Mouse (Mus musculus): ENCODE data around the gene Myt1.
A peak's percentile ranks its signal among the peaks of the same experiment; 100 is the strongest.

Myt1 gene

DNA sequence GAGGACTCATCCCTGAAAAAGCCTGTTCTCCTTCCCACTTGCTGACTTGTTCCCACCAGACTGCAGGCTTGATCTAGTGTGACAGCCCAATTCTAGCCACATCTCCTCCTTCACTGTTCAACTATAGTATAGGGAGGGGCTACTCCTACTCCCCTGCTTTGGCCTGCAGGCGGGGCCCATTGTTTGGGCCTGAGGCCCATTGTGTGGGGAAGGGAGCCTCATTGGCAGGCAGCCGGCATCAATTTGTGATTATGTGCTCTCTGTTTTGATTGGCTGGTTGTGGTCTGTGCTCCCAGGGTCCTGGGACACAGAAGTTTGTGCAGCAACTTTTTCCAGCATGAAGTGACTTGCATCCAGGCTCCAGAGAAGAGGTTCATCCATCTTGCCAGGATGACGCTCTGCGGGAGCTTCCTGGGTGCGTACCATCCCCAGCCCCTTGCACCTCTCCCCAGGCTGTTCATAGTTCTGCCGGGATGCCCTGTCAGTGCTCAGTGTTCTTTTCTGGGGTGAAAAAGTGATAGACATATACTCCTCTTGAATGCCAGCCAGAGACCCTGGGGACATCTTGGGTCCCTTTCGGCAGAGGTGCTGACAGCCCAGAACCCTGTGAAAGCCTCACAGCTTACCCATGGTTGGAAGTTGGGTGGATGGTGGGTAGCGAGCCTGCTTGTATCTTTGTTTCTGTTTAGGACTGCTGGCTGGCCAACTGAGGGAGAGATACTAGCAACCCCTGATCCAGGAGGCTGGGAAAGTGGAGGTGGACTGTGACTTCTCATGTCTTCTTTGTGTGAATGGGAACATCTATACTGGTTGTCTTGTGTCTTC, at the start of gene Myt1:
Gene Myt1 (plus strand): TSS at position 327 of the 825 bp plus-strand sequence.
- DNase-seq, result no peak

DNA sequence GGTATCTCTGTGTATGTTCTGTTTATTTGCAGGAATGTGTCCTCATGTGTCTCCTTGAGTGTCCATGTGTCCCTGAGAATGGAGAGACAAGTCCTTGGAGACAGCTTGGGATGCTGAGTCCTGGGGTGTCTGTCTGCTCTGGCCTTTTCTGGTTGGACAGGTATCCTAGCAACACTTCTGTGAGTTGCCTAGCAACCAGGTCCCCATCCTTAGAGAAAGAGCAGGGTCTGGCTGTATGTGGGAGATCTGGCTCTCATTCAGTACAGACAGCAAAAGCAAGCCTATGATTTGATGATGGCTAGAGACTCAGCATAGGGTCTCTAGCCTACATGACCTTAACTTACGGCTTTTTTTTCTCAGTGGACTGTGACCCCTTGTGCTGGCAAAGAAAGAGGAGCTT, 49.4 kb upstream of the Myt1 start:
- DNase-seq, result no peak

DNA sequence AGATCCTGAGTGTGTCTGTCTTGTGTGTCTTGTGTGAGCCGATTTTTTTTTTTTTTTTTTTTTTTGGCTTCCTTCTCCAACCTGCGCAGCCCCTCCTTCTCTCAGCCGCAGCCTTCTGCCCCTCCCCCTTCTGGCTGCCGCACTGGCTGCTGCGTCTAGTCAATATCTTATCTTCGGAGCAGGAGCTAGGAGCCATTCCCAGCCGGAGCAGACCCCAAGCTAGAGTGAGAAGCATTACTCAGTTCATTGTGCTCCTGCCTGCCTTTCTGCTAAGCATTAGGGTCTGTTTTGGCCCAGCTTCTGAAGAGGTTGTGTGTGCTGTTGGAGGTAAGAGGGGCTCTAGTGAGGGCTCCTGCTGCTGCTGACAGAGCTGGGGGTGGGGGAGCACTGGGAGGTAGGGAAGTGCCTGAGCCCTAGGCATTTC, 48.2 kb upstream of the Myt1 start, which contains the start of gene Oprl1:
Gene Oprl1 (plus strand): TSS at position 114 of the 424 bp plus-strand sequence.
- DNase-seq, result no peak

DNA sequence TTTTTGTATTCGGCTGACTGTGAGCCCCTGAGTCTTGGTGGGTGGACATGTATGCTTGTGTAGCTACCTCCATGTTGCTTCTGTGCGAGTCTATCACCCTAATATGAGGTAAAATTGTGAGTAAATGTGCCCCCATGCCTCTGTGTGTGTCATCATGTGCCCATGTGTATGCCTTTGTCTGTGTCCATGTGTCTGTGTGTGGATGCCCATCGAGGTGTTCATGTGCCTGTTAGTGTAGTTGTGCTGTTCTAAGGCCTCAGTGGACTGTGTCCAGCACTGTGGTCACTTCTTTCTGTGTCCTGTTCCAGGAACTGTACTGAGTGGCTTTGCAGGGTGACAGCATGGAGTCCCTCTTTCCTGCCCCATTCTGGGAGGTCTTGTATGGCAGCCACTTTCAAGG, 47.8 kb upstream of the Myt1 start:
- DNase-seq, result no peak

DNA sequence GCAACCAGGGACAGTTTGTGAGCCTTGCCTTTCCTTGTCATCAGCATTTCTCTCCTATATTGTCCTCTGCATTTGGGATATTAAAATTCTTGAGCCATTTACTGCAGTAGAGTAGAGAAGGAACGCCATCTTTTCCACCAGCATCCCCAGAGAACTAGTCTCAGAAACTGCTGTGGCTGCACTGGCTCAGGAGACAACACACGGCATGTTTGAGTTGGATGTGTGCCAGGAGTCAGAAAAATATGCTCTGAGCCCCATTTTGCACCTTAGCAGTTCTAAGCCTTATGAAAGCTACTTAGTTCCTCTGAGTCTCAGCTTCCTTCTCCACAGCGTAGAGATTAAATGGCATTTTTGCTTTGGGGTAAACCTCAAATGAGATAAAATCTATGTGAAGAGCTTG, 46.1 kb upstream of the Myt1 start:
- DNase-seq, result no peak

DNA sequence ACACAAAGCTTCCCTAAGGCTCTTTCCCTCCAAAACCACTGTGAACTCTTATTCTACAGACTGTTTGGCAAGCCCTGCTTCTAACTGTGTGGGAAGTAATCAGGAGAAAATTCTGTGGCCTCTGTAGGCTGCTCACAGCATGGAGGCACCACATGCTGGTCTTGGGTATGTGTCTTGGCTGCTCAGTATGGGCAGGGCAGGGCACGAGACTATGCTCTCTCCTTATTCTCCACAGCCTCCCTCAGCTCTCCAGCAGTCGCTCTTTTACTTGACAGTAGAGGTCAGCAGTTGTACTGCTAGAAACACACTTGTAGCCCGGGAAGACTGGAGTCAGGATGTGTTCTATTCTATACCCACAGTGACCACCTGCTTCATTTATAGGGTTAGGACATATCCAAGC, 43.1 kb upstream of the Myt1 start:
- DNase-seq, result peak; percentile 41

DNA sequence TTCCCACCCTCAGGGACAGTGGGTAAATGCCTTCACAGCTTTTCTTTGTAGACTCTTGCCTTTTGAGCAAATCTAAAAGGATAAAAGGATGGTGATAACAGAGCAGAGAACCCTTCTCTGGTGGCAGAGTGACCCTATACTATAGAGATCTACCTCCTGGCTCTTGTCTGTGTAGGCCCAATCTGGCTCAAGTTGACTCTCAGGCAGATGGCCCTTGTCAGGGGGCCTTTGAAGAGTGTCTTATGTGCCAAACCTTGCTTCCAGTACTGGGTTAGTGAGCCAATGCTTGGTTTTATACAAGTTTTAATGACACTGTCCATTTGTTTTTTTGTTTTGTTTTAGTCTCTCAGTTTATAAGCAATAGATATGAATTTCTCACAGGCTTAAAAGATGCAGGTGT, 41.9 kb upstream of the Myt1 start:
- DNase-seq, result peak; percentile 52

DNA sequence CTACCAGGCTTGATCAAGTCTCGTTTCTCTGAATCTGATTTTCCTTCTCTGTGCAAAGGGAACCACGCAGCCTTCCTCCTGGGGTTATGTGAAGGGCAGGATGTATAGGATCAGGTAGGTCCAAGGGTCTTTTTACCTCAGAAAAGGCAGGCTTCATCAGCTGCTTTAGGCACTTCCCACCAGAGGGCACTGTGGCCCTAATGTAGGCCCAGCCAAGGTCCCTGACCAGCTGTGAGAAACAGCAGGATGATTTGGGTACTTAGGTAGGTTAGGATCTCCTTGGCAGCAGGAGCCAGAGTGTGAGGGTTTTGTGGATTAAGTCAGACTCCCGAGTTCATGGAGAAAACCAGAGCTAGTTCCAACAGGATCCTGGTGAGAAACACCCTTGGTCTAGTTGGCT, 40.9 kb upstream of the Myt1 start:
- DNase-seq, result peak; percentile 41

DNA sequence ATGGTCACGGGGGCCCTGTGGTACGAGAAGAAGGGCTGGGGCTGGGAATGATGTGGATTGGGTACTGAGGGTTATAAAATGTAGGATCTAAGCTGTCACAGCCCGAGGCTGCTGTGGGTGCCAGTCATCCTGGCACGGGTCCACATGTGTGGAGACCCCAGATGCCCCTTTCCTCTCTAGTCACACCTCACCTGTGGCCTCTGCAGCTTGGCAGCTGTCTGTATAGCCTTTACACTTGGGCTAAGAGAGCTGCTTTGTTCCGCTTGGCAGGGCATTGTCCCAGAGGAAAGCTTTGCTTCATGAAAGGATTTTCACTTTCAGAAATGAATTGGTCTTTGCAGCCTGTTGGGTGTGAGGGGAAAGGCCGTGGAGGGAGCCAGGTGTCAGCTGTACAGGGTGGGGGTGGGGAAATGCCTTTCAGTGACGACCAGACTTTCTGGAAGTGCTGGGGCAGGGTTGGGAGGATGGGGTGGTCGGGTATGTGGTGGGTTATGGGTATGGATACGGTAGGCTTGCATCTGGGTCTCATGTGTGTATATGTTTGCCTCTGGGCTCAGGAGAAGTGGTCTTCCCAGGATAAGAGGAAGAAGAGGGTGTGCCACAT, 35.4 kb upstream of the Myt1 start:
- no peak for DNase-seq

DNA sequence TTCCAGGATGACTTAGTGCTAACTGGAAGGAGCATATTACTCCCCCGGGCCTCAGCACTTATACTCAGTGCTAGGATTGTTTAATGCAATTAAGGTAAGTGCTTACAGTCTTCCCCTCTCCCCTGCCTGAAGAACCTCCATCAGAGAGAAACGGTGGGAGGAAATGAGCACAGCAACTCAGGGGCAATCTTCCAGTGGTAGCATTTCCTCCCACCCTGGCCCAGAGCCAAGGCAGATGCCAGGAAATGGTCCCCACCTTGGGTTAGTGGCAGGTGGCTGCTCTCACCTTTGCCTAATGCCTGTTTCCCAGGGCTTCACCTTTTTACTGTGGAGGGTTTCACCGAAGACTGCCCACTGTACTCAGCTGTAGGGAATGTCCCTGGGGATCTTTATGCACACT, 33.1 kb upstream of the Myt1 start:
- DNase-seq, result no peak

DNA sequence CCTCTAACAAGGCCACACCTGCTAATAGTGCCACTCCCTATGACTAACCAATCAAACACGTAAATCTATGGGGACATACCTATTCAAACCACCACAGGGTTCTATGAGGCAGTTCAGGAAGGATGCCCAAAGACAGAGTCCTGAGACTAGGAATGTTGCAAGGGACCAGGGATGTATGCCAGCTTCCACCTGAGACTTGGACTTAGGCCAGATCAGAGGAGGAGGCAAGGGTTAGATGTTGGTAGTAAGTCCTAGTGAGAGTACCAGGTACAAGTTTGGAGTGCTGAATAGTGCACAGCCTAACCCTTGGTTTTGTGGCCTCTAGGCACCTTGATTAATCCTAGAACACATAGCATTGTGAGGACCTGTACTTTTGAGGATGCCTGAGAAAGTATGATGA, 10.5 kb upstream of the Myt1 start:
- DNase-seq, result no peak

DNA sequence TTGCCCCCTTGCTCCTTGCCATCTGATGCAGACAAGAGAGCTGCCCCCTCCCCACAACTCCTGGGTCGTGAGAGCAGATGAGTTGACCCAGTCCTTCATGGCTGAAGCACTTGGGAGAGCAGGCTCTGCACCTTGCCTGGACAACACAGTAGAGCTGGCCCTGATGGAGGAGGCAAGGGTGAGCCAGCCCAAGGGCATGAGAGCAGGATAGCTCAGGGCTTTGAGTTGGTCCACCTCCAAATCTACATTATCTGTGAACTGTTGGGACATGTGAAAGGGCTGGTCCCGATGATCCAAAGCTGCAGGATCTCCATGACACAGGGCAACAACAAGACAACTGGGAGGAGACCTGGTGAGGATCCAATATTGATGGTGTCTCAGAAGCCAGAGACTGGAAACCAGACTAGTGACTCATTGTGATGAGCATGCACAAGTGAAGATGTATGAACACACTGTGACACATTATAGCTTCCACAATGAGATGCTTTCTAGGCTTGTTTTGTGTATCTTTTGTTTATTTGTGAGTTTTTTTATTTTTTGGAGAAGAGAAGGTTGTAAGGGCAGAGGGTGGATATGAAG, 4.9 kb upstream of the Myt1 start:
- no peak for DNase-seq

DNA sequence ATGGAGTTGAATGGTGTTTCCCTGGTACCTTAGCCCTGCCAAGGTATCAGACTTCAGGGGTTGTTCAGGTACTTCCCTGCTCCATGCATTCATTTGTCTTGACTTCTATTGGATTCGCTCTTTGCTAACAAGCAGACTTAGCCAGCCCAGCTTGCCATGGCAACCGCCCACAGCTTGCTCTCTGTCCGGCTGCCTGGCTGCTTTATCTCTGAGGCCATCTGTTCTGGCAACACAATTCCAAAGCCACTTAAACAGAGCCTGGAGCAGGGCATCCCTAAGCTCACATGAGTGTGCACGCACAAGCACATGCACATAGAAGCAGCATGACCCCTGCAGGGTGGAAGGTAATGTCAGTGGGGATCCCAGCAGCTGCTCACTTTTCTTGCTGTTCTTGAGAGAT, 4.1 kb upstream of the Myt1 start:
- DNase-seq, result peak; percentile 84

DNA sequence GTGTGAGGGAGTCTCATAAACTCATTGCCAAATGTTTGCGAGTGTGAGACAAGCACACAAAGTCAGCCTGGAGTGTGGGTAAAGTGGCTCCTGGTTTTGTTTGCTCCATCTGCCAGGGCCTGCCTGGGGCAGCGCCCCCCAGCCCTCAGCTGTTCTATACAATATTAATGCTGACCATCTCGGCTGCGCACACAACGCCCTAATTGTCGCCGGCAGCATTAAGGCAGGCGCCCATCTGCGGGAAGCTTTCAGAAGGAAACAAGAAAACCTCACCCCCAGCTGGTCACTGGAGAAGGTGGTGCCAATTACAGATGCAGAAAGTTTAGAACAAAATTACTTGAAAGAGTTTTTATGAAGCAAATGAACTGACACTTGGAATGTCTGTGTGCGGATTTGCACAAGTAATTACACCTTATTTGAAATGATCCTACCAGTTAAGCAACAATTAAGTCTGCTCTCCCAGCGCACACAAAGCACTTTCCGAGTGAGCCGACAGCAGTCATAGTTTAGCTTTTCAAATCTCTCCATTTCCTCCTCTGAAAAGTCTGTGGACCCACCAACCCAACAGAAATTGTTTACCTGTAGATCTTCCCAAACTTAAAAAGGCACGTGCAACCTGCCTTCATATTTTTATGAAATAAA, 875 bp downstream of the Myt1 start:
- DNase-seq, result no peak

DNA sequence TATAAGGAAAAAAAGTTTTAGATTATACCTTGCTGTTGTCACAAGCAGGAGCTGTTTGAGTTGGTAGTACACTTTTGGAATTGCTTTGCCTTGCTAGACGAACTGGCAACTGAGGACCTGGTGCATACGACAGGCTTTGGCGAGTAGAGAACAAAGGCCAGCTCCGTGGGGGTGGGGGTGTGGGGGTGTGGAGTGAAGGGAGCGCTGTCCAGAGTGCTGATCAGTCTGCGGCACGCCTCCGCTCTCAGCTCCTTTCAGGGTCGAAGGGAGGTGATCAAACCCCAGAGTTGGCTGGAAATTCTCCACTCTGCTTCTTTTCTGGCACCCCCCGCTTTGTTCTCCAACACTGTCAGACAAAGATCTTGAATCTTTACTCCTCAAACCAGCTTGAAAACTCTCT, 1.5 kb downstream of the Myt1 start:
- no peak for DNase-seq

DNA sequence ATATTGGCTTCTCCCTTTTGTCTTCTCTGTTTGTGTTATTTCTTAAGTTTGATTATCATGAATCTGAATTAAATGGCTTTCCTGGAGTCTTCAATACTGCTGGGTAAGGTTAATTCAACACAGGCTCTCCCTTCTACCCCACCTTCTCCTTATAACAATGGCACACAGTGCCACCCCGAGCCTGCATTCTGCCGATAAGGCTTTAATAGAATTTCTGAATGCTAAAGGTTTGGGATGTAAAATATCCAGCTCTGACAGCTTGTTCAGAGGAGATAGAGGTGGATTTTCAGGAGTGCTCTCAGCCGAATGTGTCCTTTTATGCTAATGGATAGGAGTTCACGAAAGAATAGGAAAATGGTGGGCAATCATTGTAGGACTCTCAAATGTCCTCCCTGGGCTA, 2.1 kb downstream of the Myt1 start:
- DNase-seq, result no peak

DNA sequence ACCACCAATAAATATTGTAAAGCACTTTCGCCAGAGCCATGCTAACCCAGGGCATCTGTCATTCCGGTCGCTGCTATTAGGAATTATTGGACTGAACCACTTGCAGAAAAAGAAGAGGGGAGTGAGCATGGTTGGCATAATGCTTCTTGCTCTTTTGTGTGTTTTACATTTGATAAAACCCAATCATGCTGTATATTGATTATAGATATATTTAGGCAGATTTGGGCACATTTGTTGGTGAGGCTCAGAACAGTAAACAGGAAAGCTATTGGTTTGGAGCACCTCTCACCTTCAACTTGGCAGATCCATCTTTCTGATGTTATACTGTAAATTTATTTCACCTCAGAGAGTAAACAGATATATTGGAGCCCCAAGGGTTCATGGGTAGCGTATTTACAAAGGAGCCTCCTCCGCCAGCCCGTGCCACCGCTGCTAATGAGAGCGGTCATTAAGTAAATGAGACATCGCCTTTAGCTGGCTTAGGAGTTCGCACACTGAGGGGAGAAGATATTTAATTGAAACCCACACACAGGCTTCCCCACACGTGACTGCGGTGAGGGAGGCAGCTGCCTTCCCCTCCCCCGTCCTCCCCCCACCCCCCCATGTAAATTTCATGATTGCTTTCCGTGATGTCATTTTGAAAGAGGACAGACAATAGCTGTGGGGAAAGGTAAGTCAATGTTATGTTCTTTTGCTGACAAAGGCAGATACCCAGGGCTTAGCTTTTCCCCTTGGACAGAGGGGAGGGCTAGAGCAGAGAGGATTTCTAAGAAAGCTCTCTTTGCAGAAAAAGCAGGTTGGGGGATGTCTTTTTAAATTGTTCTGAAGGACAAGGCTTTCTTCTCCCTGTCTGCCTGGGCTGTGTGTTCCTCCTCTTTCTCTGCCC, 3.8 kb downstream of the Myt1 start:
- DNase-seq, result peak; percentile 77

DNA sequence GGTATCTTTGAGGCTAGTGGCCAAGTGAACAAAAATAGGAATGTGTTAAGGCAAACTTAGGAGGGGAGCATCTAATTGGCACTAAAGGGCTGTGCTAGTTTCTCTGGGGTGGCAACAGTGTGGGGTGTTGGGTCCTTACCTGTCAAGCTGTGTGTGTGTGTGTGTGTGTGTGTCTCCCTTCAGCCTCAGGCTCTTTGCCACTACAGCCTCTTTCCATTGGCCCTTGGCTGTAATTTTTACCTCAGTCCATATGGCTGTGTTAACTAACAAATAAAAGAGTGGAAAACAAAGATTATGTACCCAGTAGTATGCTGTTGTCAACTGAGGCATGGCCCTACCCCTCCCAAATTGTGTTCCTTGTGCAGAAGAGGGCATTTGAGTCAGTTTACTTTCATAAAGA, 5.3 kb downstream of the Myt1 start:
- DNase-seq, result no peak

DNA sequence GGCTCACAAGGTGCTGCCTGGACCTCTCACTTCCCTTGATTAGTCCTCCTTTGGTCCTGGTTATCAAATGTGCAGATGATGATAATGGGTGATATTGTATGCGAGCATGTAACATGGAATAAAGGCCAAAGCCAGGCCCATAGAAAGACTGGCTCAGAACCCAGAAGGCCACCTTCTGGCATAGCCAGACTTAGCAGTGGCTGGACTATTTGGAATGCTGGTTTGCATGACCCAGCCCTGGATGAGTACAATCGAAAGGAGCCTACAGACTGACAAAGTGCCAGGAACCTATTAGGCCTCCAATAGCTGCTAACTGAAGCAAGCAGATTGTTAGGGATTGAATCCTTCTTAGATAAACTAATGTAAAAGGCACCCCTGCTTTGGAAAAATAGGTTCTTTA, 6.3 kb downstream of the Myt1 start:
- no peak for DNase-seq

DNA sequence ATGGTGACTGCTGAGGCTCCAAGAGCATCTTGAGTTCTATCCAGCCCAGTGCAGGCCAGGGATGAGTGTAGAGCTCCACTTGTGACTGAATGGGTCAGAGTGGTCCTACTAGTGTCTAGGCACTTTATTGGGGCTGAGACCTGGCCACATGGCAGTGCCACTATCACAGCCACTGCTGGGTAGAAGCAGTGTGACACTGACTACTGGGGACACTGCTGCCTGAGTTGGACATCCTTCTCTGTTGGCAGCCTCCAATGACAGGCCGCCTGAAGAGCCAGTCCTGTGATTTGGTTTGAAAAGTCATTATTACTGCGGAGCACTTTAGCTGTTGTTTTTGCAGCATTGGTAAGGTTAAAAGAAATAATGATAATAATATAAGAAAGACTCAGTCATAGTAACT, 10.1 kb downstream of the Myt1 start:
- DNase-seq, result no peak

DNA sequence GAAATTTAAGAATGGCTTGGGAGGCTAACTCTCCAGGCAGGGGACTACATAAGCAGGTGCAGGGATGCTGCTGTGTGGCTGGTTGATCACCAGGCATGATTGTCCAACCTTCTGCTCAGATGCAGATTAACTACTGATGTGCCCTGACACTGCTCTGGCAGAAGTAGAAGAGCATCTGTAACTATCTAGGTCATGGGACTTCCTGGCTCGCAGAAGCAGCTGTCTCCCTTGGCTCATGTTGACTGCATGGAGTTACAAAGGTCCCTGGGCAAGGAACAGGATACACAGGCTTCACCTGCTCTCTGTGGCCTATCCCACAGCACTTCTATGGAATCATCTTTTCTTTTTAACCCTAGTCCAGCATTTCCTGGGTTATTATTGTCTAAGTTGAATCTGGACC, 12.7 kb downstream of the Myt1 start:
- peak; percentile 43 for DNase-seq

DNA sequence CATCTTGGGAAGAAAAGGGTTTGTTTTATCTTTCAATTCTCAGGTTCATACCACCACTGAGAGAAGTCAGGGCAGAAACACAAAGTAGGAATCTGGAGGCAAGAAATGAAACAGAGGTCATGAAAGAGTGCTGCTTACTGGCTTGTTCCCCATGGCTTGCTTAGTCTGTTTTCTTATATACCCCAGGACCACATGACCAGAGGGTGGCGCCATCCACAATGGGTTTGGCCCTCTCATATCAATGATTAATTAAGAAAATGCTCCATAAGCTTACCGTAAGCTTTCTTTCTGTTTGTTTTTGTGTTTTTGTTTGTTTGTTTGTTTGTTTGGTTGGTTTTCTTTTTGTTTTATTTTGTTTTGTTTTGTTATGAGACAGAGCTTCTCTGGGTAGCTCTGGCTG, 14.6 kb downstream of the Myt1 start:
- DNase-seq, result no peak

DNA sequence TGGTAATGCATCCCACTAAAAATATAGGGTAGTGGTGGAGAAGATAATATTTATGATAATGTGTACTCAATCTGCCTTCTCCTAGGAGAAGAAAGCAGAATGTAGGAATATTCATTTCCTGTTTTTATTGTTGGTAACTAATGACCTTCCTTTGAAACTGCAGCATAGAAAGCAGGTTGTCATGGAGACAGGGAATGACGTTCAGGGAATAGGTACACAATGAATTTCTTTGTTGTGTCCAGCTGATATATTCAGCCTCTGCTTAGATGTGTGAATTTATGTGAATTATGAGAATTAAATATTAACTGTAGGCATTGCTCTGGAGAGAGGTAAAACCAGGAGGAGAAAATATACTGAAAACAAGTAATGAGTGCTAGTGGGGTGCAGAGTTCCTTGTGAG, 18.3 kb downstream of the Myt1 start:
- no peak for DNase-seq

Measured in cerebellum, adult 8-10 months (tissue).